In the genomic region with DNA sequence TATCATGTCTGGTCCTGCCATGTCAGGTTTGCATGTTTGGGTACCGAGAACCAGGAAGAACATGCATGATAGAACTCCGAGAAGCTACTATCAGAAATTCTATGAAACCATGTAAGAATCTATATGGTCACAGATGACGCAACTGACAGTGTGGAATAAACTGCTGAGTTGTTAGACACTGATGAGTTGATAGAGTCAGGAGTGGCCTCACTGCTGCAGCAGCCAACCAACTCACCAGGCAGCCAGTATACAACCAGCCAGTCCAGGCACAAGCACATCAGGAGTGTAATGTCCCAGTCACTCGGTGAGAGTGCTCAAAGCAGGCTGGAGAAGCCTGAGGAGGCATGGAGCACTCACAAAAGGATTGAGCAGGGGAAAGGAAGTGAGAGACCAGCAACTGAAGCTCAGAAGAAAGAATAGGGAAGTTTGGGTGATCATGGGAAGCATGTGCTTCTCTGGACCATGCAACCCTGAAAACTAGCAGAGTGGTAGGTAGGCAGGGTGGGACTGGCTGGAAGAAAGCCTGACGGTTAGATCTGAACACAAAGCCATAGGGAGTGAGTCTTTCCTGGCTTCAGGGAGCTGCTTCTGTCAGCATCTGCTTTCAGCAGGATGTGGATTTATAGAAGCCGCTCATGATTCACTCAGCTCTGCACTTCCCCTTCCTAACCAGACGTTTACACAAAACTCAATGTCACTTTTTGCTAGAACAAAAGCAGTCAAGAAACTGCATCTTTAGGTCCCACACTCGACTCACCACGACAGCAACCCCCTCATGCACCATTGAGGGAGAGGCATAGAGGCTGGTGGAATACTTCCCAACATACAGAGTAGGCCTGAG, we compare ENCODE assay signal across 10 mouse cellular contexts. TPM values are rescaled to one million over a fixed set of nuclear protein-coding genes. Genes with fewer than 3 reads are reported as not detected.
DNase-seq lines count a peak whose midpoint lies in the region; ATAC-seq and TF ChIP-seq lines count a peak whose summit lies in the region.
"Had no signal": no experiment of that assay in that cellular context is flagged by ENCODE, and none has a peak within 500 bp of the region (broad histone marks: within the 10 kb centered on the region; RNA-seq: fewer than 3 reads in every experiment).

No protein-coding gene starts in this region.

- peak overlapping the region; percentile 46; the same call in 1 of the 2 replicates for H3K27ac ChIP-seq in lung, embryonic 14.5 days (ENCODE audit: low read depth)
- H3K27ac ChIP-seq in MEL (ENCODE audit: control insufficient read depth, low read depth, low read length) (peak overlapping the region; percentile 84), macrophage (peak overlapping the region; percentile 98)
- H3K27ac ChIP-seq: hindbrain, embryonic 12.5 days had no signal

- H3K4me1 ChIP-seq in lung, embryonic 14.5 days (ENCODE audit: insufficient read depth) = no peaks in the 10 kb centered on the region
- no peaks in the 10 kb centered on the region for H3K4me1 ChIP-seq in lung, adult 2 months (ENCODE audit: control insufficient read depth, insufficient read depth, low read length)
- H3K4me1 ChIP-seq in MEL (ENCODE audit: control insufficient read depth in 1 of 2, insufficient read depth in 2 of 2, low read length in 2 of 2) = peaks cover 11 to 17% of the 10 kb centered on the region in 2 experiments
- H3K4me1 ChIP-seq: hindbrain, embryonic 12.5 days had no signal

- H3K79me2 ChIP-seq in MEL (ENCODE audit: control insufficient read depth, insufficient read depth, low read length, poor library complexity) (no peaks in the 10 kb centered on the region), macrophage (ENCODE audit: inconsistent target) (no peaks in the 10 kb centered on the region)

- TF ChIP-seq CTCF in lung, embryonic 14.5 days (IDR thresholded peaks at IDR 0.05; ENCODE audit: low read depth) = no peak
- TF ChIP-seq CTCF in lung, adult 2 months (IDR thresholded peaks at IDR 0.05; ENCODE audit: insufficient read depth, low read length) = no peak
- TF ChIP-seq CTCF in MEL (IDR thresholded peaks at IDR 0.05 in 2 of 3, conservative IDR thresholded peaks at IDR 0.05 in 1 of 3; ENCODE audit: control insufficient read depth in 1 of 3, insufficient read depth in 1 of 3, low read depth in 2 of 3, low read length in 3 of 3, poor library complexity in 1 of 3, severe bottlenecking in 1 of 3) = no peak

- ATAC-seq in lung, embryonic 14.5 days (ENCODE audit: insufficient read depth) = no peak

- no peaks in the 10 kb centered on the region for H3K27me3 ChIP-seq in lung, embryonic 14.5 days (ENCODE audit: insufficient read depth, low read length)
- H3K27me3 ChIP-seq in MEL (ENCODE audit: control insufficient read depth in 1 of 2, insufficient read depth in 2 of 2, low read length in 2 of 2) = no peaks in the 10 kb centered on the region
- H3K27me3 ChIP-seq: hindbrain, embryonic 12.5 days had no signal

- peak; percentile 30 to 48; a peak in 3 of 4 replicates for TF ChIP-seq EP300 in MEL (IDR thresholded peaks at IDR 0.05; ENCODE audit: low read depth in 1 of 2, low read length in 2 of 2)

- H3K4me2 ChIP-seq in lung, embryonic 14.5 days = no peak overlapping the region
- H3K4me2 ChIP-seq: hindbrain, embryonic 12.5 days had no signal

- H3K9ac ChIP-seq in lung, embryonic 14.5 days = no peak overlapping the region
- H3K9ac ChIP-seq in MEL (ENCODE audit: control insufficient read depth, low read depth, low read length, poor library complexity, severe bottlenecking) = peak overlapping the region; percentile 36
- H3K9ac ChIP-seq: hindbrain, embryonic 12.5 days had no signal

- H3K4me3 ChIP-seq in lung, embryonic 14.5 days (ENCODE audit: low read depth, low read length) = no peak overlapping the region
- H3K4me3 ChIP-seq in lung, adult 2 months (replicated peaks; ENCODE audit: extremely low read depth, low read depth, low read length) = no peak overlapping the region
- no peak overlapping the region for H3K4me3 ChIP-seq in MEL (ENCODE audit: control insufficient read depth in 1 of 2, insufficient read depth in 1 of 2, low read depth in 2 of 2, low read length in 2 of 2)
- H3K4me3 ChIP-seq in macrophage (ENCODE audit: inconsistent target) = no peak overlapping the region
- H3K4me3 ChIP-seq: hindbrain, embryonic 12.5 days had no signal

- peak; percentile 22 for DNase-seq in lung, embryonic 14.5 days
- DNase-seq in lung, adult 2 months = no peak
- peak; percentile 79 for DNase-seq in MEL (ENCODE audit: low read depth, low spot score)
- DNase-seq in c-Kit-positive CD71-positive TER-119-positive erythroid progenitor cells, embryonic 14.5 days (ENCODE audit: low spot score) = peak; percentile 8
- DNase-seq in adrenal gland, postnatal 25 days = no peak
- DNase-seq in kidney, adult 9 months = no peak
- DNase-seq in cerebellum, adult 11 months = no peak

- TF ChIP-seq POLR2A in lung, adult 2 months (IDR thresholded peaks at IDR 0.05; ENCODE audit: borderline replicate concordance, extremely low read depth, low read depth, low read length) = no peak
- TF ChIP-seq POLR2A in MEL (IDR thresholded peaks at IDR 0.05; ENCODE audit: control insufficient read depth in 1 of 2, insufficient read depth in 1 of 2, low read depth in 1 of 2, low read length in 2 of 2, poor library complexity in 1 of 2) = peak; percentile 24 to 53; a peak in 1 of 4 replicates

- TF ChIP-seq RAD21 in MEL (IDR thresholded peaks at IDR 0.05; ENCODE audit: low read depth, low read length) = no peak

- peaks cover 8% of the 10 kb centered on the region; the same call in 1 of the 2 replicates for H3K36me3 ChIP-seq in lung, embryonic 14.5 days (ENCODE audit: insufficient read depth)
- H3K36me3 ChIP-seq in MEL (ENCODE audit: control insufficient read depth in 1 of 2, insufficient read depth in 2 of 2, low read length in 2 of 2) (peaks cover 0 to 19% of the 10 kb centered on the region in 2 experiments; a peak in 2 of 4 replicates), macrophage (ENCODE audit: inconsistent target) (peaks cover 45% of the 10 kb centered on the region)

- WGBS in lung, embryonic 14.5 days = 56% methylated on average over 9 of the region's 9 CpGs
- 50% methylated on average over 9 of the region's 9 CpGs for WGBS in lung, adult 2 months
- 10% methylated on average over 9 of the region's 9 CpGs for WGBS in macrophage (ENCODE audit: missing documents)

- H3K9me3 ChIP-seq in lung, embryonic 14.5 days (ENCODE audit: low read depth, low read length) = no peaks in the 10 kb centered on the region
- no peaks in the 10 kb centered on the region for H3K9me3 ChIP-seq in MEL (replicated peaks; ENCODE audit: insufficient read depth, low read length)
- H3K9me3 ChIP-seq: hindbrain, embryonic 12.5 days had no signal

TF ChIP-seq in MEL, 35 proteins besides CTCF, POLR2A, EP300 and RAD21:
- TF ChIP-seq ELF1 (IDR thresholded peaks at IDR 0.05; ENCODE audit: low read depth, low read length) (peak; percentile 31; the same call in 1 of the 2 replicates), MYC (IDR thresholded peaks at IDR 0.05; ENCODE audit: low read depth, low read length) (peak; percentile 96), KAT2A (conservative IDR thresholded peaks at IDR 0.05; ENCODE audit: low read depth, low read length) (no peak), GATA1 (IDR thresholded peaks at IDR 0.05; ENCODE audit: low read depth, low read length) (0 out of 2 replicates have a peak, but pooled peaks have one; percentile 12), MAX (IDR thresholded peaks at IDR 0.05; ENCODE audit: low read length) (peak; percentile 90), SIN3A (IDR thresholded peaks at IDR 0.05; ENCODE audit: low read length) (peak; percentile 76), NELFE (IDR thresholded peaks at IDR 0.05; ENCODE audit: low read depth, low read length) (no peak), MEF2A (IDR thresholded peaks at IDR 0.05; ENCODE audit: extremely low read depth, insufficient replicate concordance, low read depth, low read length, poor library complexity, severe bottlenecking) (no peak), NRF1 (IDR thresholded peaks at IDR 0.05; ENCODE audit: insufficient read depth, low read depth, low read length, poor library complexity, severe bottlenecking) (no peak), ZMIZ1 (IDR thresholded peaks at IDR 0.05; ENCODE audit: low read depth, low read length) (no peak), ZC3H11A (IDR thresholded peaks at IDR 0.05; ENCODE audit: low read depth, low read length) (no peak), ETS1 (IDR thresholded peaks at IDR 0.05; ENCODE audit: low read depth, low read length) (peak; percentile 76), MXI1 (IDR thresholded peaks at IDR 0.05; ENCODE audit: low read depth, low read length) (peak; percentile 80), GABPA (IDR thresholded peaks at IDR 0.05; ENCODE audit: low read depth, low read length) (no peak), TCF12 (IDR thresholded peaks at IDR 0.05; ENCODE audit: low read depth, low read length) (no peak)

RNA-seq across cellular contexts. Expression of a gene that starts 31.6 kb away (rescaled TPM):
- 68.3 and 76.7 TPM in 2 replicates for polyA plus RNA-seq in lung, embryonic 14.5 days (2014; fragmentation: Nextera tagmentation; extraction: Ambion mirVana)
- polyA plus RNA-seq in lung, adult 2 months (2012; rRNA removed) = 294 and 318 TPM in 2 replicates
- 58.1 and 82.7 TPM in 2 replicates for total RNA-seq in MEL (2012; rRNA removed)
- polyA plus RNA-seq in MEL (2012; ENCODE audit: insufficient read depth in 1 of 2, insufficient read length in 2 of 2, low read depth in 1 of 2, low replicate concordance in 2 of 2, missing spikeins in 1 of 2) (10 to 100 TPM in 1 of 2 experiments, not detected in 1; 49.6 TPM), macrophage (2018) (4.3 to 7.9 TPM (median 7.0 TPM) in 3 replicates)
- total RNA-seq in macrophage (2018; cell fraction: chromatin; rRNA removed) = 1 to 10 TPM in 15 of 26 experiments, under 1 TPM in 4, not detected in 7; 0.86 to 6.4 (median 2.3) TPM
- 10 to 100 TPM in 1 of 26 experiments, 1 to 10 TPM in 25; 3.2 to 14.2 (median 6.2) TPM for total RNA-seq in macrophage (2018; cell fraction: cytosol; rRNA removed)
- total RNA-seq in macrophage (2018; cell fraction: nucleus; rRNA removed) = 10 to 100 TPM in 4 of 26 experiments, 1 to 10 TPM in 22; 1.2 to 12.4 (median 6.3) TPM
- total RNA-seq in adrenal gland, postnatal 25 days (2021) = 16.4 and 17.6 TPM in 2 replicates

RNA-seq across cellular contexts. Expression of a gene that starts 54.2 kb away (rescaled TPM):
- polyA plus RNA-seq in lung, embryonic 14.5 days (2014; fragmentation: Nextera tagmentation; extraction: Ambion mirVana) = 0.16 and 0.39 TPM in 2 replicates
- 27.3 and 30.4 TPM in 2 replicates for polyA plus RNA-seq in lung, adult 2 months (2012; rRNA removed)
- not detected in 2 replicates for total RNA-seq in MEL (2012; rRNA removed)
- polyA plus RNA-seq in MEL (2012; ENCODE audit: insufficient read depth in 1 of 2, insufficient read length in 2 of 2, low read depth in 1 of 2, low replicate concordance in 2 of 2, missing spikeins in 1 of 2) (under 1 TPM in 1 of 2 experiments, not detected in 1; 0.61 TPM), macrophage (2018) (not detected in 3 replicates)
- total RNA-seq in macrophage (2018; cell fraction: chromatin; rRNA removed) = not detected
- not detected for total RNA-seq in macrophage (2018; cell fraction: cytosol; rRNA removed)
- total RNA-seq in macrophage (2018; cell fraction: nucleus; rRNA removed) = not detected
- not detected in 2 replicates for total RNA-seq in adrenal gland, postnatal 25 days (2021)
- polyA plus RNA-seq: hindbrain, embryonic 12.5 days; neural tube, embryonic 14.5 days had no signal

Comparison
In these comparisons a context has a peak if more than half of its experiments do, and no peak if none do; other contexts are left out.
1. DNase-seq: peak in lung, embryonic 14.5 days (single experiment), MEL (single experiment) and c-Kit-positive CD71-positive TER-119-positive erythroid progenitor cells, embryonic 14.5 days (single experiment); none in lung, adult 2 months (single experiment), adrenal gland, postnatal 25 days (single experiment), kidney, adult 9 months (single experiment) and cerebellum, adult 11 months (single experiment).
2. RNA of a gene that starts 54.2 kb away (polyA plus RNA-seq): 27.3 to 30.4 TPM in lung, adult 2 months; 0.61 TPM in MEL, 0.16 to 0.39 TPM in lung, embryonic 14.5 days and not detected in macrophage; every median in the first group is over 10 times any median in the second.
3. H3K27ac ChIP-seq: peak in every context shown above with its lines; median percentile 98 in macrophage; 84 in MEL; 46 in lung, embryonic 14.5 days.